Mouse (Mus musculus) ES-E14 (cell line): ENCODE measurements around the gene 1700001K19Rik. TPM values are rescaled to one million over a fixed set of nuclear protein-coding genes. Genes with fewer than 3 reads are reported as not detected.

Experiments
- DNase-seq: peaks from one replicate; pipeline ENCODE4 v3.0.0-alpha.2; 2013; ENCODE audit warnings: low read depth, low spot score
- H3K27ac ChIP-seq: 2 replicates; pipeline ENCODE4 v1.5.1; 2012; ENCODE audit warnings: low read depth, mild to moderate bottlenecking, low read length, moderate library complexity, mixed read lengths; ENCODE audit not compliant: poor library complexity, insufficient read depth, severe bottlenecking
- H3K36me3 ChIP-seq: 2 replicates; pipeline ENCODE4 v1.6.1; 2012; ENCODE audit warnings: mild to moderate bottlenecking, low read length, moderate library complexity, mixed read lengths; ENCODE audit not compliant: control insufficient read depth, poor library complexity, insufficient read depth, severe bottlenecking
- H3K4me1 ChIP-seq, 2 experiments: fragments of 150-350 bp in 1 of 2; sonication (generic) in 1 of 2; 2 replicates each; pipeline ENCODE4 v1.6.1; 2012; ENCODE audit warnings: low read length in 2 of 2, mild to moderate bottlenecking in 1 of 2, mixed read lengths in 1 of 2; ENCODE audit not compliant: control insufficient read depth in 2 of 2, insufficient read depth in 2 of 2, poor library complexity in 1 of 2
- H3K4me3 ChIP-seq, 2 experiments: fragments of 150-350 bp in 1 of 2; sonication (generic) in 1 of 2; 2 replicates each; pipeline ENCODE4 v1.5.1; 2012; ENCODE audit warnings: low read length in 2 of 2, low read depth in 1 of 2, mild to moderate bottlenecking in 1 of 2, mixed read lengths in 1 of 2; ENCODE audit not compliant: insufficient read depth in 1 of 2, poor library complexity in 1 of 2, severe bottlenecking in 1 of 2
- H3K9ac ChIP-seq: 2 replicates; pipeline ENCODE4 v1.6.1; 2012; ENCODE audit warnings: low read depth, mild to moderate bottlenecking, low read length, mixed read lengths; ENCODE audit not compliant: poor library complexity, insufficient read depth, severe bottlenecking
- H3K9me3 ChIP-seq: fragments of 150-350 bp; sonication (generic); 2 replicates; pipeline ENCODE4 v1.6.1; 2012; ENCODE audit warnings: low read depth, mild to moderate bottlenecking, low read length; ENCODE audit not compliant: control insufficient read depth, insufficient read depth
- CHD2 ChIP-seq: IDR thresholded peaks from 2 replicates; pipeline ENCODE4 v1.6.1; 2014; ENCODE audit warnings: mild to moderate bottlenecking, low read depth, low read length, inconsistent platforms
- HCFC1 ChIP-seq: IDR thresholded peaks from 2 replicates; pipeline ENCODE4 v1.6.1; 2012; ENCODE audit warnings: low read length, inconsistent platforms, borderline replicate concordance; ENCODE audit not compliant: insufficient read depth
- MAFK ChIP-seq: IDR thresholded peaks from 2 replicates; pipeline ENCODE4 v1.6.1; 2014; ENCODE audit warnings: mild to moderate bottlenecking, low read depth, low read length, inconsistent platforms; ENCODE audit not compliant: insufficient read depth
- ZC3H11A ChIP-seq: IDR thresholded peaks from 2 replicates; pipeline ENCODE4 v1.6.1; 2012; ENCODE audit warnings: low read depth, mild to moderate bottlenecking, inconsistent platforms, low read length, borderline replicate concordance
- ZNF384 ChIP-seq: IDR thresholded peaks from 2 replicates; pipeline ENCODE4 v1.6.1; 2012; ENCODE audit warnings: low read depth, low read length, inconsistent platforms
- in situ Hi-C, 2 experiments: fragments of 600-800 bp; cut with MboI; formaldehyde crosslinking; loops; one replicate each; pipeline ENCODE4 v1.15.1; 2025; ENCODE audit warnings: low sequenced_read_pairs in 2 of 2, inconsistent platforms in 1 of 2; ENCODE audit not compliant: unreplicated experiment in 2 of 2
- total RNA-seq: library from RNA; depleted of rRNA; stranded (reverse); fragments of 300-350 nt; gene quantifications from 2 replicates; pipeline ENCODE4 v1.2.3, GENCODE M21; 2012; rRNA removed

1700001K19Rik gene
- not detected in 2 replicates for total RNA-seq

DNA sequence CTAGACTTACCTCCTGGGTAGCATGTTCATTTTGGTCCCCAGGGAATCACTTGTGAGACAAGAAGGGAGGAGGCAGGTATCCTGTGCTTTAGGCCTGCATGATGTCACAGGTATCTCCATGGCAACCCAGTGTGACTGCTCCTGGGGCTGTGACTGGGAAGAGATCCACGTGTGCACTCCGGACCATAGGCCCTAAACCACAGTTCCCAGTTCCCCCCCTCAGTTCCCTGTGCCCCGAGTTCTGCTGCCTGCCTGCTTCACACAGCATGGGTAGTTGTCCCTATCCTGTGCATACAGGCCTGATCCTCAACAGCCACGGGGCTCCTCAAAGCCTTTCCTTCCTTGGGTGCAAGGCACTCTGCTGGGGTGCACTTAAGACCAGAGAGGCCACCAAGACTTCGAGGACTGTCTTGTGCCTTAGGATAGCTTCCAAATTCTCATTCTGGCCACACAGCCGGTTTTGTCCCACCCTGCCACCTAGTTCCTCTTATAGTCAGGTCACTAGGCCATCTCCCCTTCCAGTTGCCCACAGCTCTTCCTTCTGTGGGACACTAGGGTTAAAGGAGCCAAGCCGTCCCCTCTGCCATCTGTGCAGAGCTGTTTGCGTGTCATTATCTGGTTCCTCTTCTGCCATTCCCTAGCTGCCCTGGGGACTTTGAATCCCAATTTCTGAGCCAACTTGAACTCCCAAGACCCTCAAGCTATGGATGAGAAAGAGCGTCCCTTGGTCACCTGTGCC, at the start of gene 1700001K19Rik:
Gene 1700001K19Rik, minus strand, starts transcription at position 59 of the 739 bp plus-strand sequence.
- peaks cover 0 to 7% of the 10 kb centered on the region in 2 experiments; a peak in 2 of 4 replicates for H3K4me1 ChIP-seq
- no peak within 1 kb of the TSS for H3K9ac ChIP-seq
- DNase-seq: no peak
- no peaks in the 10 kb centered on the region; the same call in 1 of the 2 replicates for H3K36me3 ChIP-seq
- TF ChIP-seq ZC3H11A (no peak), CHD2 (no peak), HCFC1 (no peak), MAFK (no peak), ZNF384 (no peak)
- H3K27ac ChIP-seq: no peak within 1 kb of the TSS
- in situ Hi-C loops: loop anchor here in 1 of 2 experiments (10.0 to 25.0 kb wide), 2 partner anchors 268 to 855 kb away; partner anchors contain the start of gene Eif5
- no peak within 1 kb of the TSS for H3K4me3 ChIP-seq
- H3K9me3 ChIP-seq: no peaks in the 10 kb centered on the region

DNA sequence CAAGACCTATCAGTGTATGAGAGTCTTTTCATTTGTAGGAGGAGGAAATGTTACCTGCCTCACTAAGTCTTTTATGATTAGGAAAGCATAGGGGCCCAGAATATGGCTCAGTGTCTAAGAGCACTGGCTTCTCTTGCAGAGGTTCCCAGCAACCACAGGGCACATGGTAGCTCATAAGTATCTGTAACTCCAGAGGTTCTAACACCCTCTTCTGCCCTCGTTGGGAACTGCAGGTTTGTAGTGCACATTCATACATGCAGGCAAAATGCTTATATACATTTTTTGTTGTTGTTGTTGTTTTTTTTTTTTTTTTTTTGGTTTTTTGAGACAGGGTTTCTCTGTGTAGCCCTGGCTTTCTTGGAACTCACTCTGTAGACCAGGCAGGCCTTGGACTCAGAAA, 44.0 kb upstream of the 1700001K19Rik start:
- no peaks in the 10 kb centered on the region; the same call in 1 of the 2 replicates for H3K36me3 ChIP-seq
- no peak for DNase-seq
- TF ChIP-seq CHD2 (no peak), ZC3H11A (no peak), HCFC1 (no peak), ZNF384 (no peak), MAFK (no peak)
- in situ Hi-C loops: no loop called here
- no peaks in the 10 kb centered on the region for H3K4me1 ChIP-seq
- no peak overlapping the region for H3K27ac ChIP-seq
- 0 out of 2 replicates have a peak, but pooled peaks cover 1% of the 10 kb centered on the region for H3K9me3 ChIP-seq
- H3K4me3 ChIP-seq: no peak overlapping the region
- no peak overlapping the region for H3K9ac ChIP-seq

DNA sequence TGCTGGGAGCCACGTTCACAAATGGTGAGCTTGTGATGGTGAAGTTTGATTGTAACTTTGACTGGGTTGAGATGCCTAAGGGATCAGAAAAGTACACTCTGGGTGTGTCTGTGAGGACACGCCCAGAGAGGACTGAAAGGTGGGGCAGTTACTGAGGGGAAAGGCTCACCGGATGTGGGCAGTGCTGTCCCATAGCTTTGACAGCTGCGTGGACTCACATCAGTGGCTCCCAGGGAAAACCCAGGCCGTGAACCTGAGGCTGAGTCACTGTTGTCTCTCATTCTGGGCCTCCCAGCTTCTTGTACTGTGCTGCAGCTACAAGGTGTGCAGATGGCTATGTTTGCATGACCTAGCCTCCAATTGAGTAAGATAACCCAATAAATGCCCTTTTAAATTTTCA, 43.1 kb upstream of the 1700001K19Rik start:
- TF ChIP-seq CHD2 (no peak), MAFK (no peak), ZNF384 (no peak), HCFC1 (no peak), ZC3H11A (no peak)
- Histone ChIP-seq H3K9me3 (0 out of 2 replicates have a peak, but pooled peaks cover 1% of the 10 kb centered on the region), H3K27ac (peak overlapping the region; percentile 90), H3K9ac (no peak overlapping the region), H3K4me1 (no peaks in the 10 kb centered on the region), H3K4me3 (no peak overlapping the region), H3K36me3 (no peaks in the 10 kb centered on the region; the same call in 1 of the 2 replicates)
- no peak for DNase-seq
- in situ Hi-C loops: no loop called here

DNA sequence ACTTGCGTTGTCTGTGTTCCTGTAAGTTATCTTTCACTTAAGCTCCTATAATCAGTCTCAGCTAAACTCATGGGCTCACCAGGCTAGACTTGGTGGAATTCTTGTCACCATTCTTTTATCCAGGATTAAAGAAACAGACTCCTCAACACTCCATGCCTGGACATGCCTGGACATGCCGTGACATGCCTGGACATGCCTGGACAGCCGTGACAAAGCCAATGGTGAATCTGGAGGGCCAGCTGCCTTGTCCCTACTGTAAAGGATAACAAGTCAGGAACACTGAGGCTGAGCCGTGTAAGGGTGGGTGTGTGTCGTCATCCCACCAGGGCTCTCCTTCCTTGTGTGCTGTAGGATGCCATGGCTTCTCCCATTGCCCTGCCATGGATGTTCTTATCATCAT, 42.6 kb upstream of the 1700001K19Rik start:
- 0 out of 2 replicates have a peak, but pooled peaks cover 1% of the 10 kb centered on the region for H3K9me3 ChIP-seq

More for the DNA sequence above, 42.6 kb upstream of the 1700001K19Rik start:
- Histone ChIP-seq H3K27ac (peak overlapping the region; percentile 90), H3K9ac (no peak overlapping the region), H3K36me3 (no peaks in the 10 kb centered on the region; the same call in 1 of the 2 replicates), H3K4me1 (no peaks in the 10 kb centered on the region), H3K4me3 (no peak overlapping the region)
- TF ChIP-seq MAFK: no peak
- TF ChIP-seq ZC3H11A: no peak
- no peak for TF ChIP-seq ZNF384
- no peak for TF ChIP-seq HCFC1
- DNase-seq: no peak
- in situ Hi-C loops: no loop called here
